Mouse (Mus musculus): ENCODE results near the gene AI987944. TPM values are rescaled to one million over a fixed set of nuclear protein-coding genes. Genes with fewer than 3 reads are reported as not detected.

AI987944 gene
- total RNA-seq (2021) = 10 to 100 TPM; 12.4 to 13.0 TPM
- long read RNA-seq, experiment 1, transcript AI987944-202 (5 exons, 2,071 nt) = major isoform, 5 of 10 reads
- long read RNA-seq, experiment 1, partial matches to known transcripts = 1 of 10 reads
- long read RNA-seq, experiment 1, other reads (novel, unspliced or antisense) = 0 of 10 reads
- long read RNA-seq, experiment 2, transcript AI987944-202 (5 exons, 2,071 nt) = major isoform, 7 of 12 reads
- long read RNA-seq, experiment 2, partial matches to known transcripts = 1 of 12 reads
- long read RNA-seq, experiment 2, other reads (novel, unspliced or antisense) = 4 of 12 reads

DNA sequence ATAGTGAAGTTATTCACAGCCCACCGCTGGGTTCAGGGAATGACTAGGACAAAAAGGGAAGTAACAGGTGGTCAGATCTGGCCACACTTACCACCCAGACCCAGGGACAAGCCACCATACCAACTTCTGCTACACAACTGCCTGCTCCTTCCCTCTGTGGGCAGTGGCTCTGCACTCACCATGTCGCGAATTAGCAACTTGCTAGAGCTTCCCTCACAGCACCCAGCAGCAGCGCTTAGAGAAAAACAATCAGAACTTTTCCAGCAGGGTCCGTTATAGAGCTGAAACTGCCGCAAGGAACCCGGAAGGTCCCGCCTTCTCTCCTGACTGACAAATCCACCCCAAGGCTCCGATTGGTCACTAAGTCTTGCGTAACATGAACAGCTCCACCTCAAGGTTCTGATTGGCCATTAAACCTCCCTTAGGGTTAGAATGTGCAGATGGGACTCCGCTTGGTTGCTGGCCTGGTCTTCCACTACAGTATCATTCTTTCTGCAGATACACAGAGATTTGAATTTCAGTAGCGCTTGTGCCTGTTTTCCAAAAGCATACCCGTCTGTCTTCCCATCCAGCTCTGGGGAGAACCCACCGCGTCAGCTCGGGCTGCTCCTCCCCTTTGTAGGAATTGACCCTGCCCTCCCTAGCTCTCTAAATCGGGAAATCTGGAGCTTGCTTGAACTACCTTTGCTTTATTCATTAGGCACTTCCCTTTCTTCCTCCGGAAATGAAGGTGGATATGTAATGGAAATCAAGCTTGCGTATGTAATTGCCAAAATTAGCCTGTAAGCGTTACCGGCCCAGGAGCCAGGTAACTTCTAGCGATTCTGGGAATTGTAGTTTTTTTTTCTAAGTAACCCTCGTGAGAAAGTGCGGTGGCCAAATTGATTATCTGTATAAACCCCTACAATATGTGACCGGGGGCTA, at the start of gene AI987944:
Gene AI987944, minus strand, starts transcription at position 332 of the 924 bp plus-strand sequence.
- Histone ChIP-seq H3K4me3 (peak within 1 kb of the TSS; percentile 88), H3K27ac (peak within 1 kb of the TSS; percentile 98)
- no peak; the same call in none of the 2 replicates for TF ChIP-seq CTCF (conservative IDR thresholded peaks at IDR 0.05)
- peak; percentile 79 to 91 for DNase-seq (ENCODE audit: low spot score in 2 of 2)

DNA sequence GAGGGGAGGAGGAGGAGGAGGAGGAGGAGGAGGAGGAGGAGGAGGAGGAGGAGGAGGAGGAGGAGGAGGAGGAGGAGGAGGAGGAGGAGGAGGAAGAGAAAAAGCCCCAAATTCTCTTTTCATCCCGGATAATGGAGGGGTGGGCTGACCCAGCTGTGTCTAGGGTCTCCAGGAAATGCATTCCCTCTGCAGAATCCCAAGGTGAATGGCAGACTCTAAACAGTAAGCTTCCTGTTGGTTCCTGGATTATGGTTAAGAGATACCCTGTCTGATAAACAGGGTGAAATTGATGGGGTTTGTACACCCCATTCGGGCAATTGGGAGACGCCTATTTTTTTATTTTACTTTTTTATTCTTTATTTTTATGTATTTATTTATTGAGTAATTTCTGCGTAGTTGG, 951 bp upstream of the AI987944 start:
- no peak for DNase-seq (ENCODE audit: low spot score in 2 of 2)
- TF ChIP-seq CTCF (conservative IDR thresholded peaks at IDR 0.05) = no peak
- Histone ChIP-seq H3K4me3 (peak overlapping the region; percentile 40; the same call in 1 of the 2 replicates), H3K27ac (no peak overlapping the region)

Other genes starting within 250 kb of the AI987944 start
- not detected for gene Gm5592, start 239.5 kb downstream of the AI987944 start, total RNA-seq (2021)
- gene Vmn2r57, start 55.3 kb upstream of the AI987944 start, total RNA-seq (2021) = under 1 TPM; 0.33 to 0.39 TPM
- gene Gm20449, start 106.0 kb upstream of the AI987944 start, total RNA-seq (2021) = under 1 TPM; 0.10 to 0.33 TPM
- gene AW146154, start 106.5 kb upstream of the AI987944 start, total RNA-seq (2021) = 10 to 100 TPM in 1 of 2 experiments, 1 to 10 TPM in 1; 9.9 to 13.5 TPM
- gene Gm6871, start 180.3 kb upstream of the AI987944 start, total RNA-seq (2021) = not detected
- 10 to 100 TPM; 33.8 to 36.3 TPM for gene 2610021A01Rik, start 205.9 kb upstream of the AI987944 start, total RNA-seq (2021)
- gene Zfp788, start 239.8 kb upstream of the AI987944 start, total RNA-seq (2021) = 10 to 100 TPM; 32.2 to 36.0 TPM

Data from layer of hippocampus, adult 2 months (tissue).